Mouse (Mus musculus) liver, postnatal 0 days (tissue): ENCODE measurements around the gene Ddx11.

Source experiments
- CTCF ChIP-seq: sonication (generic); IDR thresholded peaks from 2 replicates; pipeline ENCODE4 v1.5.1; 2016; ENCODE audit warnings: antibody characterized with exemption, low read depth
- EP300 ChIP-seq: IDR thresholded peaks from 2 replicates; pipeline ENCODE4 v1.6.1; 2016; ENCODE audit warnings: antibody characterized with exemption, low read depth, mild to moderate bottlenecking

DNA sequence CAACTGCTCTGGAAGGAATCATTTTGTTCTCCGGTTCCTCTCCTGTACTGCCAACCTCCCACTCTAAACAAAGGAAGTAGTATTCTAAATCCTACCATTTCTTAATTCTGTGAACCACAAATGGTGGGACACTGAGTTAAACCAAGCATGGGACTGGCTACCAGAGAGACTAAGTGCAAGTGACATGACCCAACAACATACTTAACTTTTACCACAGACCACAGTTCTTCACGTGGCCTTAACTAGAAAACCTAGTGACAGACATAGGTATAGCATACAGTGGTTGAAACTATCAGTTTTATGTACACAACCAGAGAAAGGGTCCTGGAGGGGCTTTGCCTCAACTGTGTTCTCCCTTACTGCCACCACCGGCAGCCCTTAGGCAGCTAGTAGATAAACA lies 30.7 kb upstream of the Ddx11 start:
- TF ChIP-seq CTCF (no peak), EP300 (no peak)
